Mouse (Mus musculus) mammary gland, adult 2 months (tissue): ENCODE results near the gene Prpf4. TPM values are rescaled to one million over a fixed set of nuclear protein-coding genes. Genes with fewer than 3 reads are reported as not detected.

ENCODE experiments used
- polyA plus RNA-seq: library from polyadenylated mRNA; depleted of rRNA; stranded (reverse); fragments of >200 nt; gene quantifications from 2 replicates; pipeline ENCODE4 v1.2.3, GENCODE M21; 2012; ENCODE audit warnings: low replicate concordance; rRNA removed

The Prpf4 gene
- 9.4 and 14.1 TPM in 2 replicates for polyA plus RNA-seq

GRCm38 (mm10) chr4:62408601-62409282 lies at the start of gene Prpf4, which contains the start of gene Cdc26:
Gene Prpf4, plus strand, starts transcription at chr4:62408797.
Gene Cdc26, minus strand, starts transcription at chr4:62408642.

GRCm38 (mm10) chr4:62360088-62360804 lies 48.4 kb upstream of the Prpf4 start, which contains the start of the genes Fkbp15 and Slc31a1:
Gene Fkbp15, minus strand, starts transcription at chr4:62360548.
Gene Slc31a1, plus strand, starts transcription at chr4:62360727.

GRCm38 (mm10) chr4:62435081-62435480 lies 26.5 kb downstream of the Prpf4 start, which contains the start of gene Rnf183:
Gene Rnf183, minus strand, starts transcription at chr4:62435252.

GRCm38 (mm10) chr4:62470598-62471051 lies 62.0 kb downstream of the Prpf4 start, which contains the start of gene Wdr31:
Gene Wdr31, minus strand, starts transcription at chr4:62470896.

Other genes with a start within 250 kb of the Prpf4 start
- 0.13 and 0.50 TPM in 2 replicates for gene Zfp37, start 177.8 kb upstream of the Prpf4 start, polyA plus RNA-seq
- gene Slc31a2, start 146.2 kb upstream of the Prpf4 start, polyA plus RNA-seq, result 19.1 and 38.9 TPM in 2 replicates
- gene Fkbp15, start 48.2 kb upstream of the Prpf4 start, polyA plus RNA-seq, result 42.8 and 49.2 TPM in 2 replicates
- gene Slc31a1, start 48.1 kb upstream of the Prpf4 start, polyA plus RNA-seq, result 9.0 and 21.7 TPM in 2 replicates
- 19.6 and 32.2 TPM in 2 replicates for gene Cdc26, start 155 bp upstream of the Prpf4 start, polyA plus RNA-seq
- 0.24 and 0.49 TPM in 2 replicates for gene Rnf183, start 26.5 kb downstream of the Prpf4 start, polyA plus RNA-seq
- gene Wdr31, start 62.1 kb downstream of the Prpf4 start, polyA plus RNA-seq, result 0.62 and 1.2 TPM in 2 replicates
- gene Bspry, start 71.3 kb downstream of the Prpf4 start, polyA plus RNA-seq, result 10.6 and 11.3 TPM in 2 replicates
- 12.1 and 15.6 TPM in 2 replicates for gene Hdhd3, start 94.7 kb downstream of the Prpf4 start, polyA plus RNA-seq
- gene Alad, start 111.1 kb downstream of the Prpf4 start, polyA plus RNA-seq, result 132 and 139 TPM in 2 replicates
- gene Pole3, start 116.3 kb downstream of the Prpf4 start, polyA plus RNA-seq, result 10.1 and 17.1 TPM in 2 replicates
- 0.22 TPM in 1 of 2 replicates, not detected in the other for gene 4933430I17Rik, start 116.6 kb downstream of the Prpf4 start, polyA plus RNA-seq
- gene Rgs3, start 151.1 kb downstream of the Prpf4 start, polyA plus RNA-seq, result 78.3 and 83.9 TPM in 2 replicates